20 mouse cellular contexts compared by ENCODE assay signal in the genomic region with DNA sequence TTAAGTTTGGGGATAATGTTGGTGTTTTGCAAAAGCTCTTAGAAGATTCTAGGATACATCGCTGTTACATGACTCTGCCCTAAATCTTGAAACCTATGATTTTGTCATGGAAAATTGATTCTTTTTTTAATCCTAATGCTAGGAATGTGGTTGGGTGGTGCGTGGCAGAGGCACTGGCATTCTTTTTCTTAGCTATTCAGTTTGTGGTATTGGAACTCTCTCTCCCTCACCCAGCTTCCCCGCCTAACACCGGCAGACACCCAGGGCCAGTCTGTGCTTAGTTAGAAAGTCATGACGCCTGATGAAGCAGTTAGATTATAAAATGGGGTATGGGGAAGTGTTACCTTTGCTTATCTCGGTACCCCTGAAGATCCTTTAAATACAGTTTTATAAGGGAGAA. TPM values are rescaled to one million over a fixed set of nuclear protein-coding genes. Genes with fewer than 3 reads are reported as not detected.
A peak's percentile ranks its signal among the peaks of the same experiment; 100 is the strongest.
DNase-seq lines count a peak whose midpoint lies in the region; ATAC-seq and TF ChIP-seq lines count a peak whose summit lies in the region.
"Had no signal": no experiment of that assay in that cellular context is flagged by ENCODE, and none has a peak within 500 bp of the region (broad histone marks: within the 10 kb centered on the region; RNA-seq: fewer than 3 reads in every experiment).

No protein-coding gene starts in this region.

- H3K79me2 ChIP-seq in MEL (ENCODE audit: control insufficient read depth, insufficient read depth, low read length, poor library complexity), result no peaks in the 10 kb centered on the region

- H3K36me3 ChIP-seq in embryonic facial prominence, embryonic 12.5 days, result 0 out of 2 replicates have a peak, but pooled peaks cover 6% of the 10 kb centered on the region
- peaks cover 25% of the 10 kb centered on the region for H3K36me3 ChIP-seq in embryonic facial prominence, embryonic 10.5 days (replicated peaks)
- H3K36me3 ChIP-seq in MEL (ENCODE audit: control insufficient read depth in 1 of 2, insufficient read depth in 2 of 2, low read length in 2 of 2), result peaks cover 0 to 8% of the 10 kb centered on the region in 2 experiments; a peak in 3 of 4 replicates
- H3K36me3 ChIP-seq in embryonic facial prominence, embryonic 14.5 days (ENCODE audit: control insufficient read depth, insufficient read depth, low read length), result peaks cover 17% of the 10 kb centered on the region
- no peaks in the 10 kb centered on the region for H3K36me3 ChIP-seq in kidney, adult 2 months (ENCODE audit: control insufficient read depth, insufficient read depth, low read length)
- H3K36me3 ChIP-seq: forebrain, embryonic 15.5 days had no signal

- TF ChIP-seq EP300 in MEL (IDR thresholded peaks at IDR 0.05; ENCODE audit: low read depth in 1 of 2, low read length in 2 of 2), result no peak

- DNase-seq in embryonic facial prominence, embryonic 10.5 days (ENCODE audit: low spot score), result no peak
- peak; percentile 20 for DNase-seq in MEL (ENCODE audit: low read depth, low spot score)
- DNase-seq in embryonic facial prominence, embryonic 14.5 days (ENCODE audit: low spot score), result peak; percentile 42
- no peak for DNase-seq in kidney, adult 9 months
- no peak for DNase-seq in kidney, adult 2 months
- no peak for DNase-seq in right cerebral cortex, adult 18-20 months
- DNase-seq: adrenal gland, postnatal 10 days; cerebellum, adult 11-12 months; cerebellum, adult 9-10 months; cerebellum, postnatal 36 days; gastrocnemius, postnatal 10 days; heart, postnatal 36 days; kidney, adult 8-10 months had no signal

- H3K9ac ChIP-seq in embryonic facial prominence, embryonic 12.5 days, result no peak overlapping the region
- H3K9ac ChIP-seq in MEL (ENCODE audit: control insufficient read depth, low read depth, low read length, poor library complexity, severe bottlenecking), result no peak overlapping the region
- H3K9ac ChIP-seq in embryonic facial prominence, embryonic 14.5 days (ENCODE audit: low read depth, low read length), result no peak overlapping the region
- H3K9ac ChIP-seq: forebrain, embryonic 15.5 days; heart, embryonic 13.5 days; hindbrain, embryonic 15.5 days had no signal

- no peak for TF ChIP-seq RAD21 in MEL (IDR thresholded peaks at IDR 0.05; ENCODE audit: low read depth, low read length)

- H3K4me1 ChIP-seq in embryonic facial prominence, embryonic 12.5 days, result no peaks in the 10 kb centered on the region
- H3K4me1 ChIP-seq in embryonic facial prominence, embryonic 10.5 days, result no peaks in the 10 kb centered on the region
- no peaks in the 10 kb centered on the region for H3K4me1 ChIP-seq in MEL (ENCODE audit: control insufficient read depth in 1 of 2, insufficient read depth in 2 of 2, low read length in 2 of 2)
- H3K4me1 ChIP-seq in embryonic facial prominence, embryonic 14.5 days (ENCODE audit: control insufficient read depth, insufficient read depth, low read length), result no peaks in the 10 kb centered on the region
- H3K4me1 ChIP-seq in kidney, adult 2 months (ENCODE audit: control insufficient read depth, insufficient read depth, low read length), result no peaks in the 10 kb centered on the region
- H3K4me1 ChIP-seq: forebrain, embryonic 15.5 days; heart, embryonic 13.5 days; hindbrain, embryonic 15.5 days had no signal

- no peak for ATAC-seq in embryonic facial prominence, embryonic 12.5 days (ENCODE audit: insufficient number of reproducible peaks, insufficient read depth, low FRiP score, low TSS enrichment)
- ATAC-seq in embryonic facial prominence, embryonic 14.5 days (ENCODE audit: low read depth), result peak; percentile 30; the same call in 1 of the 2 replicates
- ATAC-seq: forebrain, embryonic 15.5 days; intestine, embryonic 16.5 days had no signal

- WGBS in embryonic facial prominence, embryonic 12.5 days, result 82% methylated on average over 6 of the region's 6 CpGs
- 92% methylated on average over 6 of the region's 6 CpGs for WGBS in embryonic facial prominence, embryonic 10.5 days
- 64% methylated on average over 6 of the region's 6 CpGs for WGBS in embryonic facial prominence, embryonic 14.5 days
- WGBS in kidney, adult 2 months, result 95% methylated on average over 6 of the region's 6 CpGs

- no peak overlapping the region for H3K4me2 ChIP-seq in embryonic facial prominence, embryonic 12.5 days (replicated peaks)
- H3K4me2 ChIP-seq in embryonic facial prominence, embryonic 14.5 days (ENCODE audit: low read depth, low read length), result no peak overlapping the region
- H3K4me2 ChIP-seq: forebrain, embryonic 15.5 days; heart, embryonic 13.5 days; hindbrain, embryonic 15.5 days had no signal

- H3K4me3 ChIP-seq in embryonic facial prominence, embryonic 12.5 days, result no peak overlapping the region
- H3K4me3 ChIP-seq in embryonic facial prominence, embryonic 10.5 days, result no peak overlapping the region
- no peak overlapping the region for H3K4me3 ChIP-seq in MEL (ENCODE audit: control insufficient read depth in 1 of 2, insufficient read depth in 1 of 2, low read depth in 2 of 2, low read length in 2 of 2)
- no peak overlapping the region for H3K4me3 ChIP-seq in embryonic facial prominence, embryonic 14.5 days (ENCODE audit: low read depth, low read length)
- no peak overlapping the region for H3K4me3 ChIP-seq in kidney, adult 2 months (ENCODE audit: insufficient read depth, low read depth, low read length)
- H3K4me3 ChIP-seq: erythroblast, embryonic 14.5 days; forebrain, embryonic 15.5 days; heart, embryonic 13.5 days; hindbrain, embryonic 15.5 days had no signal

- H3K27ac ChIP-seq in embryonic facial prominence, embryonic 12.5 days, result 0 out of 2 replicates have a peak overlapping the region, but pooled peaks have one; percentile 8
- no peak overlapping the region for H3K27ac ChIP-seq in embryonic facial prominence, embryonic 10.5 days (replicated peaks)
- no peak overlapping the region for H3K27ac ChIP-seq in MEL (ENCODE audit: control insufficient read depth, low read depth, low read length)
- peak overlapping the region; percentile 28 for H3K27ac ChIP-seq in embryonic facial prominence, embryonic 14.5 days (replicated peaks; ENCODE audit: low read depth, low read length)
- H3K27ac ChIP-seq in kidney, adult 2 months (ENCODE audit: insufficient read depth, low read depth, low read length), result no peak overlapping the region
- H3K27ac ChIP-seq: forebrain, embryonic 15.5 days; heart, embryonic 13.5 days; hindbrain, embryonic 15.5 days had no signal

- TF ChIP-seq POLR2A in MEL (IDR thresholded peaks at IDR 0.05; ENCODE audit: control insufficient read depth in 1 of 2, insufficient read depth in 1 of 2, low read depth in 1 of 2, low read length in 2 of 2, poor library complexity in 1 of 2), result no peak
- TF ChIP-seq POLR2A in kidney, adult 2 months (IDR thresholded peaks at IDR 0.05; ENCODE audit: low read depth, low read length), result no peak

- no peaks in the 10 kb centered on the region for H3K27me3 ChIP-seq in embryonic facial prominence, embryonic 12.5 days
- H3K27me3 ChIP-seq in embryonic facial prominence, embryonic 10.5 days (replicated peaks; ENCODE audit: low read depth, poor library complexity, severe bottlenecking), result no peaks in the 10 kb centered on the region
- no peaks in the 10 kb centered on the region for H3K27me3 ChIP-seq in MEL (ENCODE audit: control insufficient read depth in 1 of 2, insufficient read depth in 2 of 2, low read length in 2 of 2)
- H3K27me3 ChIP-seq in embryonic facial prominence, embryonic 14.5 days (replicated peaks; ENCODE audit: control insufficient read depth, insufficient read depth, low read length), result no peaks in the 10 kb centered on the region
- H3K27me3 ChIP-seq in kidney, adult 2 months (replicated peaks; ENCODE audit: control insufficient read depth, insufficient read depth, low read length), result no peaks in the 10 kb centered on the region
- H3K27me3 ChIP-seq: CH12.LX; forebrain, embryonic 15.5 days; heart, embryonic 13.5 days; hindbrain, embryonic 15.5 days had no signal

- no peaks in the 10 kb centered on the region for H3K9me3 ChIP-seq in embryonic facial prominence, embryonic 12.5 days
- no peaks in the 10 kb centered on the region for H3K9me3 ChIP-seq in embryonic facial prominence, embryonic 10.5 days
- no peaks in the 10 kb centered on the region for H3K9me3 ChIP-seq in MEL (replicated peaks; ENCODE audit: insufficient read depth, low read length)
- no peaks in the 10 kb centered on the region for H3K9me3 ChIP-seq in embryonic facial prominence, embryonic 14.5 days (ENCODE audit: control insufficient read depth, low read length)
- H3K9me3 ChIP-seq: forebrain, embryonic 15.5 days; hindbrain, embryonic 15.5 days had no signal

- no peak for TF ChIP-seq CTCF in MEL (IDR thresholded peaks at IDR 0.05 in 2 of 3, conservative IDR thresholded peaks at IDR 0.05 in 1 of 3; ENCODE audit: control insufficient read depth in 1 of 3, insufficient read depth in 1 of 3, low read depth in 2 of 3, low read length in 3 of 3, poor library complexity in 1 of 3, severe bottlenecking in 1 of 3)
- no peak for TF ChIP-seq CTCF in kidney, adult 2 months (conservative IDR thresholded peaks at IDR 0.05; ENCODE audit: insufficient read depth, insufficient read length, low read depth, low read length)

TF ChIP-seq in MEL, 35 proteins besides CTCF, POLR2A, EP300 and RAD21 (continues in another document):
- TF ChIP-seq GATA1 (IDR thresholded peaks at IDR 0.05; ENCODE audit: low read depth, low read length) (0 out of 2 replicates have a peak, but pooled peaks have one; percentile 31), SMC3 (IDR thresholded peaks at IDR 0.05; ENCODE audit: low read depth, low read length) (no peak), POLR2AphosphoS2 (IDR thresholded peaks at IDR 0.05; ENCODE audit: low read length) (no peak), MAX (IDR thresholded peaks at IDR 0.05; ENCODE audit: low read length) (no peak)

RNA-seq across cellular contexts. Expression of gene Farp2, which starts 25.3 kb away (rescaled TPM):
- 7.2 and 7.5 TPM in 2 replicates for polyA plus RNA-seq in embryonic facial prominence, embryonic 12.5 days (2016; fragmentation: Nextera tagmentation; extraction: Ambion mirVana)
- polyA plus RNA-seq in embryonic facial prominence, embryonic 10.5 days (2016; fragmentation: Nextera tagmentation; extraction: Ambion mirVana), result 5.9 and 6.4 TPM in 2 replicates
- total RNA-seq in MEL (2012; rRNA removed), result 10.8 and 12.0 TPM in 2 replicates
- 1 to 10 TPM in 1 of 2 experiments, not detected in 1; 9.7 TPM for polyA plus RNA-seq in MEL (2012; ENCODE audit: insufficient read depth in 1 of 2, insufficient read length in 2 of 2, low read depth in 1 of 2, low replicate concordance in 2 of 2, missing spikeins in 1 of 2)
- 10.0 and 12.6 TPM in 2 replicates for polyA plus RNA-seq in embryonic facial prominence, embryonic 14.5 days (2014; fragmentation: Nextera tagmentation; extraction: Ambion mirVana)
- 10.4 and 12.5 TPM in 2 replicates for polyA plus RNA-seq in kidney, adult 2 months (2012; rRNA removed)
- polyA plus RNA-seq: erythroblast, embryonic 14.5 days had no signal

RNA-seq across cellular contexts. Expression of gene Hdlbp, which starts 58.6 kb away (rescaled TPM):
- 134 and 139 TPM in 2 replicates for polyA plus RNA-seq in embryonic facial prominence, embryonic 12.5 days (2016; fragmentation: Nextera tagmentation; extraction: Ambion mirVana)
- polyA plus RNA-seq in embryonic facial prominence, embryonic 10.5 days (2016; fragmentation: Nextera tagmentation; extraction: Ambion mirVana), result 124 and 126 TPM in 2 replicates
- 141 and 160 TPM in 2 replicates for total RNA-seq in MEL (2012; rRNA removed)
- 1,000 to 10,000 TPM in 1 of 2 experiments, 100 to 1,000 TPM in 1; 271 to 1,954 TPM for polyA plus RNA-seq in MEL (2012; ENCODE audit: insufficient read depth in 1 of 2, insufficient read length in 2 of 2, low read depth in 1 of 2, low replicate concordance in 2 of 2, missing spikeins in 1 of 2)
- polyA plus RNA-seq in embryonic facial prominence, embryonic 14.5 days (2014; fragmentation: Nextera tagmentation; extraction: Ambion mirVana), result 188 and 194 TPM in 2 replicates
- polyA plus RNA-seq in kidney, adult 2 months (2012; rRNA removed), result 95.0 and 97.8 TPM in 2 replicates

Comparison
In these comparisons a context has a peak if more than half of its experiments do, and no peak if none do; other contexts are left out.
1. H3K27ac ChIP-seq: peak in embryonic facial prominence, embryonic 12.5 days (single experiment) and embryonic facial prominence, embryonic 14.5 days (single experiment); none in embryonic facial prominence, embryonic 10.5 days (single experiment), MEL (single experiment) and kidney, adult 2 months (single experiment).
2. DNase-seq: peak in MEL (single experiment) and embryonic facial prominence, embryonic 14.5 days (single experiment); none in embryonic facial prominence, embryonic 10.5 days (single experiment), kidney, adult 9 months (single experiment), kidney, adult 2 months (single experiment) and right cerebral cortex, adult 18-20 months (single experiment).